Mouse (Mus musculus): Measurements from ENCODE around the gene 1110051M20Rik. TPM values are rescaled to one million over a fixed set of nuclear protein-coding genes. Genes with fewer than 3 reads are reported as not detected.

Gene 1110051M20Rik
- total and polyA plus RNA-seq, 3 experiments, result 21.1 to 34.0 (median 26.2) TPM

GRCm38 (mm10) chr2:91424061-91424720 is 20.3 kb downstream of the 1110051M20Rik start:
- H3K9ac ChIP-seq (ENCODE audit: insufficient read depth, low read depth), result no peak overlapping the region
- dilution Hi-C loops (cut with MboI; ENCODE audit: extremely low pct_ligation_motif_present, extremely low pct_unique_long_range_greater_than_20kb, low sequenced_read_pairs) (no loop called here), in situ Hi-C loops (cut with MboI; ENCODE audit: low pct_ligation_motif_present, low pct_unique_long_range_greater_than_20kb, low sequenced_read_pairs) (no loop called here)
- TF ChIP-seq E2F4 (IDR thresholded peaks at IDR 0.05; ENCODE audit: insufficient replicate concordance, low read depth, low read length) (no peak), USF2 (conservative IDR thresholded peaks at IDR 0.05; ENCODE audit: low read depth, low read length) (no peak), CTCF (conservative IDR thresholded peaks at IDR 0.05 in 1 of 2, IDR thresholded peaks at IDR 0.05 in 1 of 2; ENCODE audit: low read depth in 2 of 2, low read length in 2 of 2) (no peak), POLR2A (IDR thresholded peaks at IDR 0.05; ENCODE audit: low read depth, low read length) (no peak), RCOR1 (conservative IDR thresholded peaks at IDR 0.05; ENCODE audit: low read depth, low read length) (no peak), ZNF384 (IDR thresholded peaks at IDR 0.05; ENCODE audit: low read depth, low read length) (no peak), SIN3A (IDR thresholded peaks at IDR 0.05; ENCODE audit: low read length) (no peak), KAT2A (IDR thresholded peaks at IDR 0.05; ENCODE audit: insufficient replicate concordance, low read length) (no peak), UBTF (IDR thresholded peaks at IDR 0.05; ENCODE audit: low read depth, low read length) (no peak), JUND (conservative IDR thresholded peaks at IDR 0.05; ENCODE audit: low read depth, low read length) (no peak), USF1 (IDR thresholded peaks at IDR 0.05; ENCODE audit: low read depth, low read length) (no peak), MEF2A (IDR thresholded peaks at IDR 0.05; ENCODE audit: borderline replicate concordance, low read depth, low read length) (no peak), PAX5 (IDR thresholded peaks at IDR 0.05; ENCODE audit: low read length) (no peak)
- H3K27me3 ChIP-seq (replicated peaks), result no peaks in the 10 kb centered on the region
- H3K36me3 ChIP-seq (replicated peaks in 1 of 2; ENCODE audit: control insufficient read depth in 1 of 2, insufficient read depth in 1 of 2, low read length in 1 of 2), result peaks cover 6 to 12% of the 10 kb centered on the region in 2 experiments
- peaks cover 2 to 3% of the 10 kb centered on the region in 2 experiments; a peak in 1 of 4 replicates for H3K4me1 ChIP-seq (ENCODE audit: control insufficient read depth in 1 of 2, insufficient read depth in 2 of 2)
- H3K4me2 ChIP-seq (ENCODE audit: insufficient read depth, low read depth, poor library complexity, severe bottlenecking), result no peak overlapping the region
- H3K9me3 ChIP-seq (replicated peaks; ENCODE audit: low read length), result no peaks in the 10 kb centered on the region
- DNase-seq (ENCODE audit: extremely low read depth), result no peak
- no peaks in the 10 kb centered on the region for H3K79me2 ChIP-seq (replicated peaks; ENCODE audit: control insufficient read depth, extremely low read depth, insufficient read depth, poor library complexity, severe bottlenecking)
- no peak overlapping the region for H3K4me3 ChIP-seq (replicated peaks in 1 of 3; ENCODE audit: low read depth in 2 of 3, low read length in 2 of 3, poor library complexity in 1 of 3)
- H3K27ac ChIP-seq (ENCODE audit: insufficient read depth, low read depth), result no peak overlapping the region

- Histone ChIP-seq H3K79me2 (replicated peaks; ENCODE audit: control insufficient read depth, extremely low read depth, insufficient read depth, poor library complexity, severe bottlenecking) (no peaks in the 10 kb centered on the region), H3K4me2 (ENCODE audit: insufficient read depth, low read depth, poor library complexity, severe bottlenecking) (no peak overlapping the region), H3K27ac (ENCODE audit: insufficient read depth, low read depth) (no peak overlapping the region), H3K4me1 (ENCODE audit: control insufficient read depth in 1 of 2, insufficient read depth in 2 of 2) (peaks cover 2 to 3% of the 10 kb centered on the region in 2 experiments; a peak in 1 of 4 replicates), H3K9me3 (replicated peaks; ENCODE audit: low read length) (no peaks in the 10 kb centered on the region), H3K36me3 (replicated peaks in 1 of 2; ENCODE audit: control insufficient read depth in 1 of 2, insufficient read depth in 1 of 2, low read length in 1 of 2) (peaks cover 6 to 10% of the 10 kb centered on the region in 2 experiments), H3K27me3 (replicated peaks) (no peaks in the 10 kb centered on the region), H3K9ac (ENCODE audit: insufficient read depth, low read depth) (no peak overlapping the region), H3K4me3 (replicated peaks in 1 of 3; ENCODE audit: low read depth in 2 of 3, low read length in 2 of 3, poor library complexity in 1 of 3) (no peak overlapping the region)
- no peak for DNase-seq (ENCODE audit: extremely low read depth)
- in situ Hi-C loops (cut with MboI; ENCODE audit: low pct_ligation_motif_present, low pct_unique_long_range_greater_than_20kb, low sequenced_read_pairs), result no loop called here
- TF ChIP-seq ZC3H11A (IDR thresholded peaks at IDR 0.05; ENCODE audit: low read depth, low read length) (no peak), TCF12 (IDR thresholded peaks at IDR 0.05; ENCODE audit: low read depth, low read length) (no peak), BHLHE40 (IDR thresholded peaks at IDR 0.05; ENCODE audit: low read depth, low read length) (no peak), POLR2A (IDR thresholded peaks at IDR 0.05; ENCODE audit: low read depth, low read length) (no peak), PAX5 (IDR thresholded peaks at IDR 0.05; ENCODE audit: low read length) (no peak), EP300 (IDR thresholded peaks at IDR 0.05; ENCODE audit: low read length) (no peak), MAFK (IDR thresholded peaks at IDR 0.05; ENCODE audit: insufficient replicate concordance, low read length) (no peak), CTCF (conservative IDR thresholded peaks at IDR 0.05 in 1 of 2, IDR thresholded peaks at IDR 0.05 in 1 of 2; ENCODE audit: low read depth in 2 of 2, low read length in 2 of 2) (no peak), MAZ (IDR thresholded peaks at IDR 0.05; ENCODE audit: low read depth, low read length) (no peak), SIN3A (IDR thresholded peaks at IDR 0.05; ENCODE audit: low read length) (no peak), JUN (IDR thresholded peaks at IDR 0.05; ENCODE audit: insufficient read depth, low read depth, low read length) (no peak), POLR2AphosphoS2 (IDR thresholded peaks at IDR 0.05; ENCODE audit: low read depth, low read length) (no peak), MYC (IDR thresholded peaks at IDR 0.05; ENCODE audit: low read depth, low read length) (no peak), KAT2A (IDR thresholded peaks at IDR 0.05; ENCODE audit: insufficient replicate concordance, low read length) (no peak), GABPA (IDR thresholded peaks at IDR 0.05; ENCODE audit: insufficient replicate concordance, low read depth, low read length) (no peak), USF1 (IDR thresholded peaks at IDR 0.05; ENCODE audit: low read depth, low read length) (no peak), SMC3 (IDR thresholded peaks at IDR 0.05; ENCODE audit: low read depth, low read length) (no peak), ZNF384 (IDR thresholded peaks at IDR 0.05; ENCODE audit: low read depth, low read length) (no peak), RCOR1 (conservative IDR thresholded peaks at IDR 0.05; ENCODE audit: low read depth, low read length) (no peak)
- dilution Hi-C loops (cut with MboI; ENCODE audit: extremely low pct_ligation_motif_present, extremely low pct_unique_long_range_greater_than_20kb, low sequenced_read_pairs), result no loop called here
Measured at GRCm38 (mm10) chr2:91421641-91422040, 22.9 kb downstream of the 1110051M20Rik start.
